Mouse (Mus musculus) midbrain, embryonic 16.5 days (tissue): ENCODE results near the gene Nmnat2. TPM values are rescaled to one million over a fixed set of nuclear protein-coding genes. Genes with fewer than 3 reads are reported as not detected.

Source experiments
- ATAC-seq: fragments of 200-750 bp; cut with Nextera tagmentation; 2 replicates; pipeline ENCODE4 v1.8.0; 2017; ENCODE audit warnings: moderate TSS enrichment
- H3K27ac ChIP-seq: fragments of 300-500 bp; sonication (generic); 2 replicates; pipeline ENCODE4 v1.5.1; 2014; ENCODE audit warnings: mild to moderate bottlenecking, low read length, mixed read lengths
- H3K27me3 ChIP-seq: fragments of 300-500 bp; sonication (generic); 2 replicates; pipeline ENCODE4 v1.6.1; 2014; ENCODE audit warnings: low read depth, low read length, mixed read lengths; ENCODE audit not compliant: control insufficient read depth, insufficient read depth
- H3K36me3 ChIP-seq: fragments of 300-500 bp; sonication (generic); 2 replicates; pipeline ENCODE4 v1.6.1; 2014; ENCODE audit warnings: mild to moderate bottlenecking, low read length, moderate library complexity, mixed read lengths; ENCODE audit not compliant: control insufficient read depth, insufficient read depth
- H3K4me1 ChIP-seq: fragments of 300-500 bp; sonication (generic); 2 replicates; pipeline ENCODE4 v1.6.1; 2014; ENCODE audit warnings: mild to moderate bottlenecking, low read length, mixed read lengths; ENCODE audit not compliant: control insufficient read depth, insufficient read depth
- H3K4me2 ChIP-seq: fragments of 300-500 bp; sonication (generic); 2 replicates; pipeline ENCODE4 v1.6.1; 2014; ENCODE audit warnings: mild to moderate bottlenecking, low read length, mixed read lengths
- H3K4me3 ChIP-seq: fragments of 300-500 bp; sonication (generic); 2 replicates; pipeline ENCODE4 v1.5.1; 2014; ENCODE audit warnings: low read depth, mild to moderate bottlenecking, low read length, moderate library complexity, mixed read lengths
- H3K9ac ChIP-seq: fragments of 300-500 bp; sonication (generic); 2 replicates; pipeline ENCODE4 v1.6.1; 2014; ENCODE audit warnings: low read depth, low read length, mixed read lengths
- H3K9me3 ChIP-seq: fragments of 300-500 bp; sonication (generic); replicated peaks from 2 replicates; pipeline ENCODE4 v1.6.1; 2014; ENCODE audit warnings: mild to moderate bottlenecking, low read length, mixed read lengths; ENCODE audit not compliant: control insufficient read depth, poor library complexity, severe bottlenecking
- WGBS: fragments of 180-500 bp; shearing (Covaris S2); extraction: QIAGEN DNeasy Blood & Tissue Kit; methylation state at CpG from one replicate; pipeline ENCODE4 v1.1.7; 2014; 5-methylcytosine and 5-hydroxymethylcytosine counted together
- polyA plus RNA-seq: library from polyadenylated mRNA; unstranded; fragments of >200 nt; fragmentation: Nextera tagmentation; extraction: Ambion mirVana; gene quantifications from 2 replicates; pipeline ENCODE4 v1.2.1, GENCODE M21; 2015

Gene Nmnat2
- polyA plus RNA-seq, 1 experiment from 2014 or later: 92.9 TPM

DNA sequence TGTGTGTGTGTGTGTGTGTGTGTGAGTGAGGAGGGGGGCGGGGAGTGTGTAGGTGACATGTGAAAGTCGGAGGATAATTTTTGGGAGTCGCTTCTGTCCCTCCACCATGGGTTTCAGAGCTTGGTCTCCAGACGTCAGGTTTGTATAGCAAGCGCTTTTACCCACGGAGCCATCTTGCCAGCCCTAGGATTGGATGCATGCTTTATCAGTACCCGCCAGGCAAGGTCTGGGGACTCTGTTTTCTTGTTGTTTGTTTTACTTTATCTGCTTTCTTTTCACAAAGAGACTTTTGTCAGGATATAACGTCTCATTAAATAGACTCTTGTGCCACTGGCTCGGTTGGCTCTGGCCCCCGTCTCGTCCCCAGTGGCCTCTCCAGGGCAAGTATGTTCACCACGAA is 150.0 kb downstream of the Nmnat2 start:
- no peak for ATAC-seq
- H3K4me3 ChIP-seq: no peak overlapping the region
- no peaks in the 10 kb centered on the region for H3K27me3 ChIP-seq
- no peak overlapping the region for H3K27ac ChIP-seq
- no peak overlapping the region for H3K4me2 ChIP-seq
- no peak overlapping the region for H3K9ac ChIP-seq
- no peaks in the 10 kb centered on the region for H3K4me1 ChIP-seq
- 78% methylated on average over 12 of the region's 12 CpGs for WGBS
- H3K36me3 ChIP-seq: peaks cover 3% of the 10 kb centered on the region; the same call in 1 of the 2 replicates
- H3K9me3 ChIP-seq: no peaks in the 10 kb centered on the region

GRCm38 (mm10) chr1:153107866-153108265 is 153.1 kb downstream of the Nmnat2 start:
- Histone ChIP-seq H3K27ac (no peak overlapping the region), H3K4me2 (no peak overlapping the region)
- ATAC-seq: no peak

DNA sequence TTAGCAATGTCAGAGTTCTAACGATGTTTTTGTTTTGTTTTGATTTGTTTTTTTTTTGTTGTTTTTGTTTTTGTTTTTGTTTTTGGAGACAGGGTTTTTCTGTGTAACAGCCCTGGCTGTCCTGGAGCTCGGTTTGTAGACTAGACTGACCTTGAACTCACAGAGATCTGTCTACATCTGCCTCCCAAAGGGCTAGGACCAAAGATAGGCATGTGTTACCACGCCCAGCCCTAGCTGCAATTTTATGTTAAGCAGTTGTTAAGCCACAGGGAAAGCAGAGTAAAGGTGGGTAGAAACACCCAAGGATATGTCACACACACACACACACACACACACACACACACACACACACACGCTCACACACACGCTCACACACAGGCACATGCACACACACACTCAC is 154.6 kb downstream of the Nmnat2 start:
- H3K4me3 ChIP-seq: no peak overlapping the region
- 79% methylated on average over 5 of the region's 5 CpGs for WGBS
- H3K9ac ChIP-seq: no peak overlapping the region
- H3K27me3 ChIP-seq: no peaks in the 10 kb centered on the region
- peaks cover 10% of the 10 kb centered on the region for H3K36me3 ChIP-seq
- H3K9me3 ChIP-seq: no peaks in the 10 kb centered on the region
- no peaks in the 10 kb centered on the region for H3K4me1 ChIP-seq
- no peak for ATAC-seq
- H3K27ac ChIP-seq: no peak overlapping the region
- H3K4me2 ChIP-seq: no peak overlapping the region

More at GRCm38 (mm10) chr1:153107866-153108265, 153.1 kb downstream of the Nmnat2 start:
- Histone ChIP-seq H3K9me3 (no peaks in the 10 kb centered on the region), H3K4me3 (no peak overlapping the region), H3K9ac (no peak overlapping the region), H3K4me1 (no peaks in the 10 kb centered on the region), H3K36me3 (peaks cover 11% of the 10 kb centered on the region), H3K27me3 (no peaks in the 10 kb centered on the region)
- 43% methylated on average over 7 of the region's 7 CpGs for WGBS

- H3K4me1 ChIP-seq: no peaks in the 10 kb centered on the region
- ATAC-seq: no peak
- no peaks in the 10 kb centered on the region for H3K27me3 ChIP-seq
- H3K36me3 ChIP-seq: peaks cover 11% of the 10 kb centered on the region
- 76% methylated on average over 3 of the region's 3 CpGs for WGBS
- H3K4me3 ChIP-seq: no peak overlapping the region
- H3K27ac ChIP-seq: no peak overlapping the region
- H3K9ac ChIP-seq: no peak overlapping the region
- H3K9me3 ChIP-seq: no peaks in the 10 kb centered on the region
- no peak overlapping the region for H3K4me2 ChIP-seq
Observed at GRCm38 (mm10) chr1:153109836-153110235, 155.0 kb downstream of the Nmnat2 start.

DNA sequence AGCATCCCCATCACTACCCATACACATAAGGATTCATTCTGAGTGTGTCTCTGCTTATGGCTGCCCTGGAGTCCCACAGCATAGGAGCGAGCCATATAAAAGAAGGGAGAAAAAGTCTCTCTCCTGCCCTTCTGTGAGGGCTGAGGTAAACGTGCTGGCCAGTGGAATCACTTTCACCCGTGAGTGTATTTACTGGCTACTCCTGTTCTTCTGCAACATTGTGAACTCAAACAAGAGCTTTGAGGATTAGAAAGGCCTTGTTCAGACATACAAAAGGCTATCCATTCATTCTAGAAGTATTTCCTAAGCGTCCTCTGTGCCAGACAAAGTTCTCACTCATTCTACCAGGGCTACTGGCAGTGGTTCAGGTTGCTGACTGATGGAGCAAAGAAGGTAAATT is 156.8 kb downstream of the Nmnat2 start:
- Histone ChIP-seq H3K27me3 (no peaks in the 10 kb centered on the region), H3K36me3 (peaks cover 16% of the 10 kb centered on the region), H3K4me1 (no peaks in the 10 kb centered on the region), H3K9me3 (no peaks in the 10 kb centered on the region), H3K27ac (no peak overlapping the region), H3K4me2 (no peak overlapping the region), H3K9ac (no peak overlapping the region), H3K4me3 (no peak overlapping the region)
- WGBS: 43% methylated on average over 4 of the region's 4 CpGs
- no peak for ATAC-seq

DNA sequence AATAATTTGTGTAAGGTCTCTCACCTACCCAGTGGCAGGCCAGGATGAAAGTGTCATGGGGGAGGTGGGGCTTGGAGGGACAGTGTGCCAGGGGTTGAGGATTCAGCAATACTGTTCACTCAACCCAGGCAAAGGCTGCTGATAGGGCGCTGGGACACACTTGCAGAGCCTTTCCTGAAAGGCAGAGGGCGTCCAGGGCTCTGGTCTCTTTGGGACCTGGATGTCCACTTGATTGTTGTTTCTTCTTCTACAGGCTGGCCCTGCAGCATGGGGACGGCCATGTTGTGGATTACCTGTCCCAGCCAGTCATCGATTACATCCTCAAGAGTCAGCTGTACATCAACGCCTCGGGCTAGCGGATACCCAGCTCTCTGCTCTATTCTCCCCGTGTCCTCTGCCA is 160.5 kb downstream of the Nmnat2 start:
- 84% methylated on average over 8 of the region's 8 CpGs for WGBS
- H3K27ac ChIP-seq: no peak overlapping the region

GRCm38 (mm10) chr1:153120544-153120943 is 165.8 kb downstream of the Nmnat2 start:
- H3K27me3 ChIP-seq: no peaks in the 10 kb centered on the region
- no peaks in the 10 kb centered on the region for H3K4me1 ChIP-seq
- peaks cover 4% of the 10 kb centered on the region for H3K36me3 ChIP-seq
- no peak for ATAC-seq
- H3K4me3 ChIP-seq: no peak overlapping the region
- H3K27ac ChIP-seq: no peak overlapping the region
- WGBS: 77% methylated on average over 6 of the region's 6 CpGs
- H3K4me2 ChIP-seq: no peak overlapping the region
- H3K9ac ChIP-seq: no peak overlapping the region
- H3K9me3 ChIP-seq: no peaks in the 10 kb centered on the region

More for the DNA sequence above, 160.5 kb downstream of the Nmnat2 start:
- no peaks in the 10 kb centered on the region for H3K9me3 ChIP-seq
- H3K4me1 ChIP-seq: no peaks in the 10 kb centered on the region
- no peaks in the 10 kb centered on the region for H3K27me3 ChIP-seq
- H3K4me2 ChIP-seq: no peak overlapping the region
- H3K4me3 ChIP-seq: no peak overlapping the region
- no peak overlapping the region for H3K9ac ChIP-seq
- ATAC-seq: no peak
- peaks cover 16% of the 10 kb centered on the region for H3K36me3 ChIP-seq

- H3K27me3 ChIP-seq: no peaks in the 10 kb centered on the region
- no peaks in the 10 kb centered on the region for H3K9me3 ChIP-seq
- no peak overlapping the region for H3K27ac ChIP-seq
- H3K4me3 ChIP-seq: no peak overlapping the region
- ATAC-seq: no peak
- no peak overlapping the region for H3K9ac ChIP-seq
- WGBS: 92% methylated on average over 5 of the region's 5 CpGs
- no peak overlapping the region for H3K4me2 ChIP-seq
- H3K4me1 ChIP-seq: no peaks in the 10 kb centered on the region
- no peaks in the 10 kb centered on the region for H3K36me3 ChIP-seq
Observed at GRCm38 (mm10) chr1:153121320-153121719, 166.5 kb downstream of the Nmnat2 start.

- no peak overlapping the region for H3K9ac ChIP-seq
- no peaks in the 10 kb centered on the region for H3K36me3 ChIP-seq
- H3K4me3 ChIP-seq: no peak overlapping the region
- no peaks in the 10 kb centered on the region for H3K9me3 ChIP-seq
- H3K4me2 ChIP-seq: no peak overlapping the region
- 93% methylated on average over 4 of the region's 4 CpGs for WGBS
- no peak overlapping the region for H3K27ac ChIP-seq
- no peaks in the 10 kb centered on the region for H3K27me3 ChIP-seq
- no peaks in the 10 kb centered on the region for H3K4me1 ChIP-seq
- no peak for ATAC-seq
Observed at GRCm38 (mm10) chr1:153122764-153123163, 168.0 kb downstream of the Nmnat2 start.
